Mouse (Mus musculus): ENCODE measurements around the gene Nfkbie. TPM values are rescaled to one million over a fixed set of nuclear protein-coding genes. Genes with fewer than 3 reads are reported as not detected.

The Nfkbie gene
- total RNA-seq, 2 experiments from 2014 or later, result 1.2 to 3.1 TPM

DNA sequence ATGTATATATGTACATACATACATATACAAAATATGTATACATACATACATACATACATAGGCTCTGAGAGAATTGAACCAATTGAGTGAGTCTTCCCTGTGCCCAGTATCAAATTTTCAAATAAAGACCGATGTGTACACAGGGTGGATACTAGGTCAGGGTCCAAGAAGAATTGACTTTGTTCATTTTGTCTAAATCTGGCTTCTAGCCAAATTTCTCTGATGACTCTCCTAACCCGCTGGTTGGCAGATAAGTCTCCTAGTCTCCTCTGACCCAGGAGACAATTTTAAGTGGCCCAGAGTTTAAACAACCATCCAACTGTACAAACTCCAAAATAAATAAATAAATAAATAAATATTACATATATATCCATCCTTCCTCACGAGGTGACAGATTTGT, 43.4 kb downstream of the Nfkbie start:
- peak in 1 of 2 experiments; percentile 8 for DNase-seq

DNA sequence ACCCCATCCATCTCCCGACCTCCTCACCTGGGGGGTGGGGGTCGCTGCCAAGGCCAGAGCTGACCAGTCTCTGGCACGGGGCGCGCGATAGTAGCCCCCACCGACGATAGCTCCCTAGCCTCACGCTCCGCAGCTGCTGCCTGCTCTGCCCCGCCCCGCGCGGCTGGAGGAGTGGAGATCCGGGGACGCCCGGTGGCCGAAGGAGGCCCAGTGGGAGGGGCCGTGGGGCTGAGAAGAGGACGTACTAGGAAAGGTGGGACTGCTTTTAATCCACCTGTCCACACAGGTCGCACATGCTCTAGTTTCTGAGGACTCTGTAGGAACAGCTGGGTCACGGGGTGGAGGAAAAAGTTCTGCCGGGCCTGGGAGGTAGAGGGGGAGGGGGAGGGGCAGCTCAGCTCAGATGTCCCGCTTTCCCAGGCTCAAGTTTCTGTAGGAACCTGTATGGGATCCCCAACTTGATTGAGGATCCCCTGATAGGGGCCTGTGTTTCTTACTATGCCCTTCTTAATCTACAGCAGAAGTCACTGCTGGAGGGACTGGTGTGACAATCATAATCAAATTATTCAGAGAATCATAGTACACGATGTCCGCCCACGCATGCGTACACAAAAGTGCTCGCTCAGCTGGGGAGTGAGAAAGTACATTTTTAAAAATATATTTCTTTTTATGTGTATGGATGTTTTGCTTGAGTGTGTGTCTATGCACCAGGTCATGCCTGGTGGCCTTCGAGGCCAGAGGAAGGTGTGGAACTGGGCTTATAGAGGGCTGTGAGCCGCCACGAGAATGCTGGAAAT, 44.1 kb downstream of the Nfkbie start, which contains the start of gene Slc29a1:
Gene Slc29a1, minus strand, starts transcription at position 161 of the 797 bp plus-strand sequence.
- peak; percentile 68 to 78 for DNase-seq

DNA sequence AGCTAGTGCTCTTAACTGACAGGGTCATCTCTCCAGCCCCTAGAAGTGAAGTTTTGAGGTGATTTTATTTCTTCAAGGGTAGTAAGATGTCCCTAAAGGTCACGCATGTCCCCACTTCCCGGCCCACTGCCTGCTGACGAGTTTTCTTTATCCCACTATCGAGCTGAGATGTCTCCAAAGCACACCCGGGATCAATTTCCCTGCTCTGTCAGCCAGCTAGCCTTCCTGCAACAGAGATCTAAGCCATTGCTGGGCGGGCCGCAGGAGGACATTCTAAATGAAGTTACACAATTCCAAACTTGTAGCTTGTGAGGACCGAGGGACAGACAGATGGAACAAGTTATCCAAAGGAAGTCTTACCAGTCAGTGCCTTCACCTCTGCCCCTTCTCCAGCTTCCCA, 44.8 kb downstream of the Nfkbie start:
- peak in 1 of 2 experiments; percentile 6 for DNase-seq

DNA sequence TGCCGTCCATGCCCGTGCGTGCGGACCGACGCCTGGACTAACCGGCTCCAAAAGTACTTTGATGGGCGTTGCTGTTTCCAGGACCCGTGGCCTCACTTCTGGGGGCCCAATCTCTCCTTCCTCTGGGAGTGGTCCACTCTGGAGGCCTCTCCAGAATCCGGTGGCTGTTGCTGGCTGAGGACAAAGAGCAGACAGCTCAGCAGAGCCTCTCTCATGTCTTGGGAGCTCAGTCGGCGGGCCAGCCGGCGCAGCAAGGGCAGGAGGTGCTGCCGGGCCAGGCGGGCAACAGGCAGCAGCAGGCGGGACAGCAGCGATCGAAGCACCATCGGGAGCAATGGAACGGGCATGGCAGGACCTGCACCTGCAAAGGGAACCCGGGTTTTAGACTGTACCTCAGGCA, 45.8 kb downstream of the Nfkbie start:
- DNase-seq, result no peak

DNA sequence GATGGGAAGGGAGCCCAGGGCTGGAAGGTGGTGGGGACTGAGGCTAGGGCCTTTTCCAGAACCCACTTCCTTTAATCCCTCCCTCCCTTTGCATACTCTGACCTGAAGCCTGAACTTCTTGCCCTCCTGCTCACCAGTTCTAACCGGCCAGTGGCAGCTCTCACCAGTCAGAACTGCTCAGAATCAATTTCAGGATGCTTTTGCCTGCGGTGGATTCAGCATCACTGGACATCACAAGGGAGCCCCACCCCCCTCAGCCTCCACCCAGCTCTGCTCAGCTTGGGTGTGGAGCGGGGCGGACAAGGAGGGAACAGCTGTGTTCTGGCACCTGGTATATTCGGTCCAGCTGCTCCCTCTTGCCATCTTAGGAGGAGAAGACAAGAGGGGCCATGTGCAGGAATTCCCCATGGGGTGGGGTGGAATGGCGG, 46.4 kb downstream of the Nfkbie start, which contains the start of gene Mymx:
Gene Mymx, minus strand, starts transcription at position 226 of the 428 bp plus-strand sequence.
- DNase-seq, result peak in 1 of 2 experiments; percentile 23

DNA sequence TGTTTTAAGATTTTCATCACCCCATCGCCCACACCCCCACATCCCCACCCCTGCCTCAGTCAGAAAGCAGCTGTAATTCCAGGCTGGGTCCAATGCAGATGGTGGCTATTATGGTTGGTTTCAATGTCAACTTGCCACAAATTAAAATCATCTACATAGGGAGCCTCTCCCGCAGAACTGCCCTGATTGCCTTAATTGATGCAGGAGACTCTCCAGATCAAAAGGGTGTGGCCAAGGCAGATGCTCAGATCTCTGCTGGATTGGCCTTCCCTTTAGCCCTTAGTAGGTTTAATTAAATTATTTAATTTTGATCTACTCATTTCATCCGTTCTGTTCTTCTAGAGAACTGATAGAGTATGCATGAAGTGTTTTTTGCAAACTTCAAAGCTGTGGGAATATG, 47.5 kb downstream of the Nfkbie start:
- no peak for DNase-seq

DNA sequence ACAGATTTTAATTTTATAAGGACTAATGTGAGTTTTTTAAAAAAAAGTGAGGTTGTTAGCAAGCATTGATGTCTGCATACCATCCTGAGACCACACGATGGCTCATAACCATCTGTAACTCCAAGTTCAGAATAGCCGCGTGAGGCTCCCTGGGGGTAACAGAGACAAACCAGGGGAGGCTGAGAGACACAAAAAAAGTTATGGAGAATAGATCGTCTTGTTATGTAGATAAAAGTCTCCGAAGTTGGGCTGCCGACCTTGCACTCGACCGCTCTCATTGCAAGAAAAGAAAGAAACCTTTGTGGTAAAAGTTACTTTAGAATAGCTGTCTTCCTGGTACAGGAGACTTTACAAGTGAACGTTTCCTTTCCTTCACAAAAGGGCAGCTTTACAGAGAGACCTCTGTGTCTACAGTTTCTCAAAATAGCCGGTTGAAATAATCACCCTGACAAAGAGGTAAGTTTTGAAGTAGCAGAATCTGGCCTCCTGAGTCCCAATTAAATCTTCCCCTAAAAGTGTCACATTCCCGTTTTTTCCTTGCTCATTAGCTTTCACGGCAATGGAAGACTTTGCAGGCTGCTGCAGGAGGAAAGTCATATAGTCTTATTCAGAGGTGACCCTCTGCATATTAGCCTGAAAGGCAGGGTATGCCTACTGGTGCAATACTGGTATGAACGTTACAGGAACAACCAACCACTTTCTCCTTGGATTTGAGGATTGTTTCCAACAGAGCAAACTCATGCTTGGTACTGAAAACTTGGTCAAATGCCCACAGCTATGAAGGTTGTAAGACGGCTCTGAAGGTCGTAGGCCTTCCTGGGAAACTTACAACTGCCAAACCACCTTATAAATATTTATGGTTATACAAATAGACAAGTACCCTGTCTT, 51.7 kb downstream of the Nfkbie start:
- no peak for DNase-seq

GRCm38 (mm10) chr17:45608396-45608795, 52.9 kb downstream of the Nfkbie start:
- DNase-seq, result no peak

- DNase-seq, result peak; percentile 69 to 74
Observed at GRCm38 (mm10) chr17:45610144-45610866, 54.8 kb downstream of the Nfkbie start.

DNA sequence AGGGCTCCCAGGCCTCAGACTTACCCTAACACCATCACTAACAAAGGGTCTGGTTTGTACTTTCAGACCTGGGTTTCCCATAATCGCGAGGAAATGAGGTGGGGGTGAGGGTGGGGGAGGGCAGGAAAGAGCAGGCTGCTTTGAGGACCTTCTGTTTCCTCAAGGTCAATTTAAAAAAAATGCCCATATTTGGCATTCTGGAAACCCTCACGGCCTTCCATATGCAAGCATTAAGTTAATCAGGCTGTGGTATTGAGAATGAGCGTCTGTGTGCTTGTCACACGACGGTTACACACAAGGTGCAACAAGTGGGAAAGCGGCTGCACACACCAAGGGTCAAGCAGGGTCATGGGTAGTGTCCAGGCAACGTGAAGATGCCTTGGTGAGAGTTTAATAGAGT, 56.5 kb downstream of the Nfkbie start:
- no peak for DNase-seq

Other genes starting within 250 kb of the Nfkbie start
- gene Cdc5l, start 122.0 kb upstream of the Nfkbie start, total RNA-seq (2021), result 10 to 100 TPM; 38.0 to 38.2 TPM
- gene Spats1, start 80.3 kb upstream of the Nfkbie start, total RNA-seq (2021), result under 1 TPM in 1 of 2 experiments, not detected in 1; 0.33 TPM
- 10 to 100 TPM; 17.7 to 19.7 TPM for gene Aars2, start 48.9 kb upstream of the Nfkbie start, total RNA-seq (2021)
- not detected for gene Tcte1, start 32.3 kb upstream of the Nfkbie start, total RNA-seq (2021)
- gene Tmem151b, start 6.0 kb upstream of the Nfkbie start, total RNA-seq (2021), result under 1 TPM in 1 of 2 experiments, not detected in 1; 0.05 TPM
- gene Slc35b2, start 8.2 kb downstream of the Nfkbie start, total RNA-seq (2021), result 10 to 100 TPM; 23.4 to 26.0 TPM
- 1,000 to 10,000 TPM; 1,354 to 1,581 TPM for gene Hsp90ab1, start 17.6 kb downstream of the Nfkbie start, total RNA-seq (2021)
- gene Slc29a1, start 43.9 kb downstream of the Nfkbie start, total RNA-seq (2021), result 10 to 100 TPM; 65.0 to 67.4 TPM
- not detected for gene Mymx, start 46.4 kb downstream of the Nfkbie start, total RNA-seq (2021)
- under 1 TPM; 0.17 to 0.57 TPM for gene Capn11, start 103.6 kb downstream of the Nfkbie start, total RNA-seq (2021)
- 100 to 1,000 TPM; 160 to 167 TPM for gene Mrpl14, start 130.6 kb downstream of the Nfkbie start, total RNA-seq (2021)
- gene Tmem63b, start 131.2 kb downstream of the Nfkbie start, total RNA-seq (2021), result 10 to 100 TPM; 91.7 to 95.7 TPM
- 1 to 10 TPM in 1 of 2 experiments, not detected in 1; 1.3 TPM for gene 1600014C23Rik, start 178.1 kb downstream of the Nfkbie start, total RNA-seq (2021)

Measured in heart, adult 18-20 months (tissue).